Mouse (Mus musculus) heart, adult 9 months (tissue): Measurements from ENCODE around the gene Cldn14.
"Not testable (repeated sequence)": the region's sequence is repeated elsewhere in the genome, so short reads cannot be mapped to it uniquely, and the experiment has no call there.

Experiments
- DNase-seq, 2 experiments: peaks; one replicate each; pipeline ENCODE4 v3.0.0; 2022; ENCODE audit warnings: low spot score in 2 of 2

The Cldn14 gene

GRCm38 (mm10) chr16:94006706-94007665 is 1.7 kb downstream of the Cldn14 start:
- no peak for DNase-seq

- DNase-seq = no peak
Measured at GRCm38 (mm10) chr16:94003478-94003877, 5.2 kb downstream of the Cldn14 start.

- no peak for DNase-seq
Measured at GRCm38 (mm10) chr16:94001366-94001765, 7.3 kb downstream of the Cldn14 start.

GRCm38 (mm10) chr16:93998895-93999294 is 9.7 kb downstream of the Cldn14 start:
- no peak for DNase-seq

DNA sequence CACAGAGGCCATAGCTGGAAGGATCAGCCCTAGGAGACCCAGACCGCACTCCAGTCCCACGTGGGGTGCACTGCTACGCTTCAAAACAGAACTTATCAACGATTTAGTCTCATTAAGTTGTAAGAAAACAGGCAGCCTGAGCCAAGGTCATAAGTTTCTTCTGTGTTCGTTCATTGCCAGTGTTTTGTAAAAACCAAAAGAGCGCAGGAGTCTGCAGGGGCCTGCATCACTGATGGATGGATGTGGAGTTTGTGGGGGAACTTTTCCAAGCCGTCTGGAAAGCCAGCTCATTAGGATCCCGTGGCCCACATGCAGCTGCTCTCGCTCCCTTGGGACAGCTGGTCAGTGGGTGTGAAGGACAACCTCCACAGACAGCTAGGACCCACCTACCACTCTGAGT is 25.1 kb downstream of the Cldn14 start:
- no peak for DNase-seq

DNA sequence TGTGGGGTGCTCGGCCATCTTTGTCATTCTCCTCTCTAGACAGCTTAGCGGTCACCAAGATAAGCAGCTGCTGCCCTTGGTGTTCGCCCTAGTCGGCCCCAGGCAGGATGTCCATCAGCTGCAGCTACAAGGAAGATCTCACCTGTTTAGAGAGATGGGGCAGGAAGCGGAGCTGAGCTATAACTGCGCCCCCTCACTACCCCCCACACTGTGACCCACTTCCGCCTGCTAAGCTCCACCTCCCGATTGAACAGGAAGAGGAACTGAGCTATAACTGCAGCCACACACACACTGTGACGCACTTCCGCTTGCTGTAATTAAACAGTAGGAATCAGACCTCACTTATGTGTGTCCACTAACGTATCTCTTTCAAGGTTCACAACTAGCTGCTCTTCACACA is 26.3 kb downstream of the Cldn14 start:
- DNase-seq = no peak

DNA sequence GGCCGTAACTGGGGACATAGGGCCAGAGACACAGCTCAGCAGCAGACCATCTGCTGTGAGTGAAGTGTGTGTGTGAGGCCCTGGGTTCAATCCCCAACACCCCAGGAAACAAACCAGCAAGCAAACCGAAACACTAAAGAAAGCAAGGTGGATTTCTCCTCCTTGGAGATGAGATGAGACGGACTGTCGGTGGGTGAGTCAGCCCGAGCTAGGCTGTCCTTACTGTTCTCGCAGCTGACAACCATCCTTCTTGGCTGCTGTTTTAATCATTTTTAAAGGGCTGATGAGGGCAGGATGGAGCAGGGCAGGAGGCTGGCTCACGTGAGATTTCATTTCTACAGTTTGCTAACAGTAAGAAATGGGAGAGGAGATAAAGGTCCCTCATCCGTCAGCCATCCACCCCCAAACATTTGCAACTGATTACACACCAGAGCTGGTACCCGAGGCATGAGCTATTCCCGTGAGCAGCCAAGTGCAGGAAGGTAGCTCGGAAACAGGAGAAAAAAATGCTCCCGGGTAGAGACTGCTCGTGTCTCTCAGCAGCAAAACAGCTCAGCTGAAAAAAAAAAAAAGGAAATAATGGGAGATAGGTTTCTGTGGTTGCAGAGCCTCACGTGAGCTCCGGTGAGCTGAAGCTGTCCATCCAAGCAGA is 27.3 kb downstream of the Cldn14 start:
- no peak for DNase-seq

DNA sequence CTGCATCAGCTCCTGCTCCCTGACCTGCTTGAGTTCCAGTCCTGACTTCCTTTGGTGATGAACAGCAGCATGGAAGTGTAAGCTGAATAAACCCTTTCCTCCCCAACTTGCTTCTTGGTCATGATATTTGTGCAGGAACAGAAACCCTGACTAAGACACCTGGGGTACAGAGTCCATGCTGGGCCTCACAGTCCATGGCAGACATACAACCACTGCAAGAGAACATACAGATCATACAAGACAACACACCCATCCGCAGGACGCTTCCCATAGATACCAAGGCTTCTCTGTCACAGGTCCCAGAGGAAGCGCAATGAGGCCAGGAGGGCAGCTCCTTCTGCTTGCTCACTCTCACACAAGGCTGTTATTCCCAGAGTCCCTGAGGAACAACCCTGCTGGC is 28.3 kb downstream of the Cldn14 start:
- DNase-seq = not testable (repeated sequence)

DNA sequence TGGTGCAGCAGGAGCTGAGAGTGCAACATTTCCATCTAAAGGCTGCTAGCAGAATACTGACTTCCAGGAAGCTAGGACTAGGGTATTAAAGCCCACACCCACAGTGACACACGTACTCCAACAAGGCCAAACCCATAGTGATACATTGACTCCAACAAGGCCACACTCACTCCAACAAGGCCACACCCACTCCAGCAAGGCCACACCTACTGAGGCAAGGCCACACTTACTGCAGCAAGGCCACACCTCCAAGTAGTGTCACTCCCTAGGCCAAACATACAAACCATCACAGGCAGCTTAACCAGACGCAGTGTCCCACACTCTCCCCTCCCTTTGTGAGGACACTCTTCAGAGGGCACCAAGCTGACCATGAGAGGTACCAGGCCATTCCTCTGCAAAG is 29.3 kb downstream of the Cldn14 start:
- no peak for DNase-seq

- no peak for DNase-seq
Measured at GRCm38 (mm10) chr16:93977587-93977986, 31.1 kb downstream of the Cldn14 start.

- no peak for DNase-seq
Measured at GRCm38 (mm10) chr16:93976907-93977306, 31.7 kb downstream of the Cldn14 start.

GRCm38 (mm10) chr16:93975430-93975829 is 33.2 kb downstream of the Cldn14 start:
- no peak for DNase-seq

DNA sequence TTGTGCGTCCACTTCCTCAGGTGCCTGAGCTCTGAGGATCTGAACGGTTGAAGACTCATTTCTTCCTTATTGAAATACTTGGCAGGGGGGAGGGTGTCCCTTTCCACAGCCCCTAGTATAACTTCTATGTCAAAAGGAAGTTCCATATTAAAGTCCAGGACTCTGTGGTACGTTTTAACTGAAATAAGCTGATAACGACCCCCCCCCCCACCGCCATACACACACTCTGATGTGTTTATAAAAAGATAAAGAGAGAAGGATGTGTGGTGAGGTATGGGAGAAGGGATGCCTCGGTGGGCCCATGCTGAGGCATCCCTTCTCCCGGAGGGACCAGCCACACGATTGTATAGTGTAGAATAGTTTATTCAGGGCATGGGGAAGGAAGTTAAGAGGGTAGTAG is 34.4 kb downstream of the Cldn14 start:
- DNase-seq = no peak

DNA sequence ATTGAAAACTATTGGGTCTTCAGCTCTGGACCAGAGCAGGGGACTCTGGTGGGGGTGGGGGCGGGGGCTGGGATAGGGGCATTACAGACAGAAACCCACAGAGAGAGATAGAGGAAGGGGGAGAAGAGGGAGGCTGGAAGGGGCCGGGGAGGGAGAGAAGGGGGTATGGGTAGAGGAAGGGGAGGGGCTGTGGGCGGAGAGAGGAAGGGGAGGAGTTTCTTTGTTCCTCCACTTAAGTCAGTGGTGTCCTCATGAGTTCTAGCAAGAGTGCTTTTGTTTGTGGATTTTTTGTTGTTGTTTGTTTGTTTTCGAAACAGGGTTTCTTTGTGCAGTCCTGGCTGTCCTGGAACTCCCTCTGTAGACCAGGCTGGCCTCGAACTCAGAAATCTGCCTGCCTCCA is 35.1 kb downstream of the Cldn14 start:
- no peak for DNase-seq

DNA sequence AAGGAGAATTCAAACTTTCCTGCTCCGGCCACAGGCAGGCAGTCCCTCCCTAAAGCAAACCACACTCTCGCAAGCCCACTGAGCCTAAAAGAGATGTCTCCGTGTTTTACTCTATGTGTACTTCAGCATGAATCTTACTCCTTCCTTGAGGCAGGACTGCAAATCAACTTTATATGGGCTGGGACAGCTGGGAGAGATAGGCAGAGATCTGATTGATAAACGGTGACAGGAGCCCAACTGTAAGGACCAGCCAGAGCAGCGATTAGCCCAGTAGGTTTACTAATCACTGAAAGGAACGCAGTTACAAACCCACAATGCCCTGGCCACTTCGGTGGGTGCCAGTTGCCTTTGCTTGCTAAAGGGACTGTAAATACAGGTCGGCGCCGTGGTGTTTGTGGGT is 35.5 kb downstream of the Cldn14 start:
- DNase-seq = no peak

- DNase-seq = no peak
Measured at GRCm38 (mm10) chr16:93971046-93971445, 37.6 kb downstream of the Cldn14 start.

GRCm38 (mm10) chr16:93967893-93968292 is 40.7 kb downstream of the Cldn14 start:
- no peak for DNase-seq

GRCm38 (mm10) chr16:93962283-93962682 is 46.4 kb downstream of the Cldn14 start:
- no peak for DNase-seq

DNA sequence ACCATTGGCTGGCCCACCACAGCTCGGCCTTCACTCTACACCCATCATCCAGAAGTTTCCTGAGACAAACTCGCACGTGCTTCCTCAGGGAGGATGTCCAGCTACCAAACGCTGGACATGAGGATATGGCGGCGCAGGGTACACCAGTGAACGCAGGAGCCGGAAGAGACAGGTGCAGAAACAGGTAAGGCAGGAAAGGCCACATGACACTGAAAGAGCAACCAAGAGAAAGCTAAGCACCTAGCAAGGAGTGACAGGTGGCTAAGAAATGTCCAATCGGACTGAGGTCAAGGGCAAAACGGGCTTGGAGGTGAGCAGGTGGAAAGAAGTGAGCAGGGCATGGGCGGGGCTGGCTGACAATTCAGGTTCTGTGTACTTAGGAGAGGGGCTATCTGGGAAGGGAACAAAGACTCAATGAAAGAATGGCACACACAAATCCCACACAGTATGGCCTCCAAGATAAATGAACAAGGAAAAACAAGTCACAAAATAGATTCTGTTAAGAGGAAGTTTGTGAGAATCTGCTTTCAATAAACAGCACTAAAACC is 47.5 kb downstream of the Cldn14 start:
- DNase-seq = no peak

DNA sequence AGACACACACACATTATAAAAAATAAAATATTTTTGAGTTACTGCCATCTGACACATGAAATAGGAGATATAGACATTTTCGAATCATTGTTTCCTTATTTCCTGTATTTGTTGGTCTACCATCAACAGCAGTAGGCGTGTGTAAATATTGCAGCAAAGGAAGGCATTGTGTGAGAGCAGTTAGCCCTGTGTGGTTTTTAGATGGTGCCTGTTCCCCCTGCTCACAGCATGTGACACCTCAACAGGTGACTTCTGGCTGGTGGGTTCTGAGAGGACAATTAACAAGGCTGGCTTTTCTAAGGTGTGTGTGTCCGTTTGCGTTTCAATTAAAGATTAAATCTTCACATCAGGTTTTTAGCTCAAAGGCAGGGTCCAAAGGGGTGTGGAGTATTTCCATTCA is 48.1 kb downstream of the Cldn14 start:
- no peak for DNase-seq

- DNase-seq = no peak
Measured at GRCm38 (mm10) chr16:93957402-93957801, 51.2 kb downstream of the Cldn14 start.

- no peak for DNase-seq
Measured at GRCm38 (mm10) chr16:93956986-93957385, 51.7 kb downstream of the Cldn14 start.

GRCm38 (mm10) chr16:93947396-93947795 is 61.2 kb downstream of the Cldn14 start:
- DNase-seq = no peak
